Mouse (Mus musculus): Measurements from ENCODE around the gene Disc1.

DNA sequence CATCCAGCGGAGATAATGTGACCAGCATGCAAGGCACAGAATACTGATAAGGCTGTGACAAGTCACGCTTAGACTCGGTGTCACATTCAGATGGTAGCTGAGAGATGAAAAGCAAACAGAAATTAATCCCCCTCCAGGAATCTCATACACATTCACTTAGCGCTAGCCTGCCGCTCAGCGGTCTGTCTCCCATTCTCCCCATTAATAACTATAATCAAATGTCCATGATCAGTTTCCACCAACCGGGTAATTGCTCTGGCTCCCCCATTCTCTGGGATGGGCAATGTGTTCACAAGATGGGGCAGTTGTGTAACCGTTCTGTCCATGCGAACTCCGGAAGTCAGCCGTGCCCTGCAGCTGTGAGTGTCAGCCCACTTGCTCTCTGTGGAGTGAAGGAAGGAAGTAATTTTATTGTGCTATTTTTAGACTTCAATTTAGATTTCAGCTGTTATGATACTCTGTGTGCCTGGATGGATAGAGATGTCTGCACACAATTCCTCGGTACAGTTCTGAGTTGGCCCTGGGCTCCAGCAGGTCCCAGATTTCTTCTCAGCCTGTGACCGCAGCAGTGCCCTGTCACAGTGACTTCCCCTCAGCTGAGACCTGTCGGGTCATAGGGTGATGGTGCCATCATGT lies 173.1 kb downstream of the Disc1 start:
- TF ChIP-seq GATA1 (IDR thresholded peaks at IDR 0.05; ENCODE audit: low read length): no peak
- no peak for TF ChIP-seq TAL1 (IDR thresholded peaks at IDR 0.05; ENCODE audit: low read length)

Data from erythroblast, embryonic 14.5 days (primary cell).